Mouse (Mus musculus) ES-CJ7 (cell line): ENCODE measurements around the gene Phlpp2.

ENCODE experiments used
- DNase-seq: peaks from one replicate; pipeline ENCODE4 v3.0.0; 2011; ENCODE audit warnings: low read depth, low spot score

Phlpp2 gene

GRCm38 (mm10) chr8:109962896-109963295, 94.6 kb downstream of the Phlpp2 start:
- no peak for DNase-seq

- DNase-seq = no peak
Measured at GRCm38 (mm10) chr8:109963421-109963820, 95.1 kb downstream of the Phlpp2 start.

DNA sequence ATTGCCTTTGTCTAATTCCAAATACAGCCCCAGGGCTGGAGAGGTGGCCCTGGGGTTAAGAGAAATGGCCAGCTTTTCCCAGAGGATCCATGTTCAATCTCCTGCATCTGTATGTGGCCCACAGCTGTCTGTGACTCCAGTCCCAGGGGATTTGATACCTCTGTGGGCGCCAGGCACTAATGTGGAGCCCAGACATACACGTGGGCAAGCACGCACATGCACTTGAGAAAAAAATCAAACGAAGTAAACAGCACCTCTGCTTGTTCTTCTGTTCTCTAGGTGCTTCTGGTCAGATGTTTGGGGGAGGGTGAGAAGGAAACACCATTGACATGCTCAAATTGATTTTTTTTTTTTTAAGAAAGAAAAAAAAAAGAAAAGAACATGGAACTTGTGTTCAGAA, 95.8 kb downstream of the Phlpp2 start:
- DNase-seq = no peak

DNA sequence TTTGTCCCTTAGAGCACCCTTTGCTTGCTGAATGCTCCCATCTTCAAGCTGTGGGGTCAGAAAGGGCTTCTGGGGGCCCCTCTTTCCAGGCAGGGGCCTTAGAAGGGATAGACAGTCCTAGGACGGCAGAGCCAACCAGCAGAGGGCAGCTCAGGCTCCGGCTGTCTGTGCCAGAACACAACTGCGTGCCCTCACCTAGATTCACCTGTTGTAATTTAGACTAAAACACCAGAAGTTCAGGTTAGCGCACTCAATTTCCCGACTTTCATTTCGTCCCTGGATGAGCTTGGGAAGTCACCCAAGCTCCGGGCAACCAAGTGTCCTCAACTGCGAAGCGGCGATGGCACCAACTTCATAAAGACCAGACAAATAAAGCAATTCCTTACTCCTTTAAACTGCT, 100.5 kb downstream of the Phlpp2 start:
- no peak for DNase-seq

DNA sequence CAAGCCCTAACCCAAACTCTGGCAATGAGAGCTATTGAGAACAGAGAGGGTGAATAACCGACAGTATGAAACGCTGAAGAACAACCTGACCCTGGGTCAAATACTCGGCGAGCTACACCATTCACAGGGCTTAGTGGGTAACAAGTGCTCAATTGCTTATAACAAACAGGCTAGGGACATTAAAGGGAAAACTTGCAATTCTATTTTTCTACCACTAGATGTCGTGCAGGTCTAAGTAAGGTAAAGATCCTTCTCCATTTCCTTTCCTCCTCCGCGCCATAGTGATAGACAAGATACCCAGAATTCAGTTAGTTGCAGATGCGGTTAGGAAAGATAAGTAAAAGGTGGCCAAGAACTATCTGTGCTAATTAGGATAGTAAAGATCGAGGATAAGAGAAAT, 102.0 kb downstream of the Phlpp2 start:
- DNase-seq = peak; percentile 84

- DNase-seq = no peak
Measured at GRCm38 (mm10) chr8:109972901-109973300, 104.6 kb downstream of the Phlpp2 start.

- no peak for DNase-seq
Measured at GRCm38 (mm10) chr8:109979339-109979738, 111.0 kb downstream of the Phlpp2 start.

DNA sequence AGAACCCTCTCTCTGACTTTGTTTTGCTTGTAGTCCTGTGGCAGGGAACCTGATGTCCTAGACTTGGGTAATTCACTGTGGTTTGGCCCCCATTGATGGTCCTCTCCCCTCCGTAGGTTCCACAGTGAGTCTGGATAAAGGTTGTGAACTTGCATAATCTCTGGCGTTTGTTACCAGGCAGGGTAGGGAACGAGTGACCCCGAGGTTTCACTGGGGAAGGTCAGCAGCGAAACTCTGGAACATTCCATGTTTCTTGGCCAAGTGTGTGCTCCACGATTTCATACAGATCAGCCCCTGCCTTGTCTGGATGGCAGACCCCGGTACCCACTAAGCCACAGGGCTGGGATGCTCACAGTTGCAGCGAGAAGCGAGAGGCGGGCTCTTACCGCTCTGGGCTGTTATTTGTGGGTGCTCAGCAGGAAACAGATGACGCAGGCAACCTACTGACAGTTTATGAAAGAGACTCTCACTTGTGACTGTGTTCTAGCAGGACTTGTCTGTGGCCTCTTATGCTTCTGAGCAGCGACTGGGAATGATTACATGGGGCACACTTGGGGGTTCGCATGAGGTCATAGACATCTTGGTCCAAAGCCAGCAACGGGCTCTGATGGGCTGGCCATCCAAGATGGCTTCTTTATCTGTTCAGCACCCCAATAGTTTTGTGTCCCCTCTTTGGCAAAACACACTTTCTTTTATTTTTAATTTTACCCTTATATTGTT, 114.2 kb downstream of the Phlpp2 start:
- DNase-seq = no peak

DNA sequence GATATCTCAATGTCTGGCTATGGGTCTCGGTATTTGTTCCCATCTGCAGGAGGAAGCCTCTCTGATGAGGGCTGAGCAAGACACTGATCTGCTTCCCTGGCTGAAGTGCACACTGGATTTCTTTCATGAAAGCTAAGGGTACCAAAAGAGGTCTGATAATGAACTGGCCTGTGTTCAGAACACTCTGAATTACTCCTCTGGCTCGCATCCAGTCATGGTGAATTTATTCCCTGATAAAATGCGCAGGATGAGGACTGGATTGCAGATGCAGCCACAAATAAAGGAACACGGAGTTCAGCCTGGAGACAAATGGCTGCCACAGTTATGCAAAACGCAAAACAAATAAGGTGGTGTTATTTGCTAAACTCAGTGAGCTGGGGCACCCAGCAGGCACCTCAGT, 115.6 kb downstream of the Phlpp2 start:
- DNase-seq = no peak

DNA sequence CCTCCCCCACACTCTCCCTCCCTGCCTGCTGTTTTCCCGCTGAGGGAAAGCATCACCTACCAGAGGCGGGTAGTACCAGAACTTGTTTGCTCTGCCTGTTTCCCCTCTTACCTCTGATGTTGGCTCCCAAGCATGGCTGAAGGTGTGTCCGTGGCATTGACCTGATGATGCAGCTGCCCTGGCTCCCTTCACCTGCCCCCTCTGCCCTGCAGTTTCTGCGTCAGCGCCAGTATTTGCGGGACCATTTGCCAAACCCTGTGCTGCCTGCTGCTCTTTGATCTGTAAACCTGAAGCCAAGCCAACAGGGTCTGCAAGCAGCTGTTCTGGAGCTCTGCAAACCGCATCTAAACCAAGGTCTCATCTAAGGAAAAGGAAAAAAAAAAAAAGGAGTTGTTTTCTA, 118.0 kb downstream of the Phlpp2 start:
- DNase-seq = no peak

GRCm38 (mm10) chr8:109987776-109988175, 119.4 kb downstream of the Phlpp2 start:
- no peak for DNase-seq

DNA sequence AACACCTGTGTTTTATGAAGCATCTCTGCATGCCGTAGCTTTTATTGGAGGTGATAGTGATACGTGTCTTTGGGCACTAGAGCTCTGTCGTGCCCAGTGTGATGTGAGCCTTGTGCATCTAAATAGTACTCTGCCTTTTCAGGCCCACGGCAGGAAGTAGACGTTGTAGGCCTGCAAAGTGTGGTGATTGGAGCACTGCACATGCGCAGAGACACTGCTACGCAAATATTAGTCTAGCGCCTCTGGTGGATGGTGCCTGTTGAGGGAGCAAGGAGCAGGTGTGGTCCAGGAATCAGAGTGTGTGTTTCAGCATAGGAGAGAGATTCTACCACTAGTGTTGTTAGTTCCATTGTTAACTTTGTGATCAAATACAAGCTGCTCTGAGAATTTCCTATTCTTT, 120.8 kb downstream of the Phlpp2 start:
- no peak for DNase-seq

GRCm38 (mm10) chr8:109990224-109990623, 121.9 kb downstream of the Phlpp2 start, which contains the start of gene Tat:
Gene Tat, plus strand, starts transcription at chr8:109990437.
- DNase-seq = no peak

- no peak for DNase-seq
Measured at GRCm38 (mm10) chr8:109992166-109992565, 123.8 kb downstream of the Phlpp2 start.

DNA sequence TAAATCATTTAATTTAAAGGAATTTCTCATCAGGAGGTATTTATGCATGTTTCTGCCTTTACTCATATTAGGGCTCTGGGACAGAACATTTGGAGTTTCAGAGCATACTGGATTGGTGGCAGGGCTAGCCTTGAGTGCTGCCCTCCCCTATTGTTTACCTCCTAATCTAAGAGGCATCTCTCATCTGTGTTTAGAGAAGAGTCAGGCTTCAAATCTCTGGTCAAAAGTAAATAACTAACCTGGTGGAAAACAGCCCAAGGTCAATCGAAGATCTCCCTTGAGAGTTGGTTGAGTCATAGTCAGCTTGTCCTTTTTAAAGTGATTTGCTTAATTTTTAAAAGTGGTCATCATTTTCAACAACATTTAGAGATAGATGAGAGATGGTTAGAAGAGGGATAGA, 124.6 kb downstream of the Phlpp2 start:
- DNase-seq = no peak
